Mouse (Mus musculus): Measurements from ENCODE around the gene Mthfsd. TPM values are rescaled to one million over a fixed set of nuclear protein-coding genes. Genes with fewer than 3 reads are reported as not detected.

Mthfsd gene
- total and polyA plus RNA-seq, 3 experiments = 31.0 to 35.0 (median 34.4) TPM

GRCm38 (mm10) chr8:121058081-121058480 is 50.1 kb downstream of the Mthfsd start:
- no peak for ATAC-seq (ENCODE audit: extremely low read depth, insufficient number of reproducible peaks, low FRiP score, poor library complexity, severe bottlenecking)
- H3K36me3 ChIP-seq (replicated peaks) = no peaks in the 10 kb centered on the region
- H3K27me3 ChIP-seq (ENCODE audit: insufficient read depth, low read length) = no peaks in the 10 kb centered on the region; the same call in 1 of the 2 replicates
- H3K4me3 ChIP-seq (ENCODE audit: low read depth, low read length) = no peak overlapping the region
- DNase-seq (ENCODE audit: low spot score) = no peak
- TF ChIP-seq GATA1 (IDR thresholded peaks at IDR 0.05; ENCODE audit: borderline replicate concordance, low read length) (no peak), POLR2AphosphoS5 (IDR thresholded peaks at IDR 0.05; ENCODE audit: insufficient replicate concordance, low read depth, low read length) (no peak), TAL1 (conservative IDR thresholded peaks at IDR 0.05; ENCODE audit: low read depth, low read length) (no peak), GATA2 (IDR thresholded peaks at IDR 0.05; ENCODE audit: borderline replicate concordance, low read depth, low read length) (no peak), CTCF (IDR thresholded peaks at IDR 0.05; ENCODE audit: low read depth, low read length) (no peak)
- H3K4me1 ChIP-seq (ENCODE audit: insufficient read depth, low read depth, low read length) = no peaks in the 10 kb centered on the region
- peaks cover 73% of the 10 kb centered on the region for H3K9me3 ChIP-seq (replicated peaks)

DNA sequence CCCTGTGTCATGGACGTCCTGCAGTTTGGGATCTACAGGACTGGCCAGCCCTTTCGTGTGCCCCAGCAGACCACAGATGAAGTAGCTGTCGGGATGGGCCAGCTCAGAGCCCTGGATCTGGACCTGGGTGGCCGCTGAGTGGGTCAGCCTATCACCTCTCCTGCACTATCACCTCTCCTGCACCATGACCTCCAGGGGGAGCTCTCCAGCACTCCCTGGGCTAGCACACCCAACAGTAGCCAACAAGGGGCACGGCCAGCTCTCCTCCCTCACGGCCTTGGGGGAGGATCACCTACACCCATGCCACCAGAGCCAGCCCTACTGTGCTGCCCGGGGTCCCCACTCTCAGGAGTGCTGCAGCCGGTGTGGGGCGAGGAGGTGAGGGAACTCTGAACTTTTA is 60.8 kb downstream of the Mthfsd start:
- no peak for ATAC-seq (ENCODE audit: extremely low read depth, insufficient number of reproducible peaks, low FRiP score, poor library complexity, severe bottlenecking)
- Histone ChIP-seq H3K36me3 (replicated peaks) (no peaks in the 10 kb centered on the region), H3K4me1 (ENCODE audit: insufficient read depth, low read depth, low read length) (no peaks in the 10 kb centered on the region), H3K4me3 (ENCODE audit: low read depth, low read length) (no peak overlapping the region; the same call in 1 of the 2 replicates), H3K27me3 (ENCODE audit: insufficient read depth, low read length) (no peaks in the 10 kb centered on the region), H3K9me3 (replicated peaks) (peaks cover 78% of the 10 kb centered on the region)
- no peak for TF ChIP-seq CTCF (IDR thresholded peaks at IDR 0.05; ENCODE audit: low read depth, low read length)
- DNase-seq (ENCODE audit: low spot score) = no peak

DNA sequence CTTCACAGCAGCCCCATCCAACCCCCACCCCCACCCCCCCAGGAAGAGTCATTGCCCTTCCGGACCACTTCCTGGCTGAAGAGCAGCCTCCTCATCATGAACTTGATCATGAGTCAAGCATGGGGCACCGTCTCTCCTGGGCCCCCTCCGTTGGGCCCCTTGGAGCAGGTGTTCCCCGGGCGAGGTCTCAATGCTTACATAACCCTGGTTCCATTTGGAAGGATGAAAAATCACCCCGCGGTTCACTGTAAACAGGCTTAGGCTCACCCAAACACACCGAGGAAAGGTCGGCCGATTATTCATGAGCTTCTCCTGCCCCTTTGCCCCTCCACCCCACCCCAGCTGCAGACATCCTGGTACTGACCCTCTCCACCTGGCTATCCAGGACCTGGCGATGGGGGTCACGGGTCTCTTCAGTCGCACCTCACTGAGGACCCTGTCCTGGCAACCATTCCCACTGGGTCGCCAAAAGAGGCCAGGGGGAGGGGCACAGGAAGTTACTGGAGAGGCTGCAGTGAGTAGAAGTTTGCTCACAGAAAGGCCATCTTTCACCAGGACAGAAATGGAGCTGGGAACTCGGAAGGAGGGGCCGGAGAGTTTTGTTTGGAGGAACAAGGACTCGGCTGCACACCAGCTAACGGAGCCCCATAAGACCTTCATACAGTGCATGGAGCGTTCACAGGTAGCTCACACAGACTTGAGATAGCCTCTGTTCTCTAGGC is 64.3 kb downstream of the Mthfsd start:
- no peaks in the 10 kb centered on the region for H3K4me1 ChIP-seq (ENCODE audit: insufficient read depth, low read depth, low read length)
- H3K9me3 ChIP-seq (replicated peaks) = peaks cover 88% of the 10 kb centered on the region
- TF ChIP-seq GATA2 (IDR thresholded peaks at IDR 0.05; ENCODE audit: borderline replicate concordance, low read depth, low read length) (no peak), TAL1 (conservative IDR thresholded peaks at IDR 0.05; ENCODE audit: low read depth, low read length) (no peak), GATA1 (IDR thresholded peaks at IDR 0.05; ENCODE audit: borderline replicate concordance, low read length) (no peak), POLR2AphosphoS5 (IDR thresholded peaks at IDR 0.05; ENCODE audit: insufficient replicate concordance, low read depth, low read length) (no peak), CTCF (IDR thresholded peaks at IDR 0.05; ENCODE audit: low read depth, low read length) (no peak)
- no peak overlapping the region; the same call in 1 of the 2 replicates for H3K4me3 ChIP-seq (ENCODE audit: low read depth, low read length)
- DNase-seq (ENCODE audit: low spot score) (no peak), ATAC-seq (ENCODE audit: extremely low read depth, insufficient number of reproducible peaks, low FRiP score, poor library complexity, severe bottlenecking) (no peak)
- no peaks in the 10 kb centered on the region for H3K27me3 ChIP-seq (ENCODE audit: insufficient read depth, low read length)
- H3K36me3 ChIP-seq (replicated peaks) = no peaks in the 10 kb centered on the region

Other genes starting within 250 kb of the Mthfsd start
- gene Foxf1, start 24.0 kb downstream of the Mthfsd start, total RNA-seq (2014; fragmentation: Nextera tagmentation) = not detected in 2 replicates
- gene Foxf1, start 24.0 kb downstream of the Mthfsd start, total RNA-seq (2017) = 0.11 and 0.12 TPM in 2 replicates
- not detected in 2 replicates for gene Foxf1, start 24.0 kb downstream of the Mthfsd start, polyA plus RNA-seq (2012)
- gene Foxc2, start 7.8 kb upstream of the Mthfsd start, total RNA-seq (2014; fragmentation: Nextera tagmentation) = not detected in 2 replicates
- gene Foxc2, start 7.8 kb upstream of the Mthfsd start, total RNA-seq (2017) = 0.06 TPM in 1 of 2 replicates, not detected in the other
- 0.02 TPM in 2 replicates for gene Foxc2, start 7.8 kb upstream of the Mthfsd start, polyA plus RNA-seq (2012)
- not detected in 2 replicates for gene Foxl1, start 19.5 kb upstream of the Mthfsd start, total RNA-seq (2014; fragmentation: Nextera tagmentation)
- gene Foxl1, start 19.5 kb upstream of the Mthfsd start, total RNA-seq (2017) = not detected in 2 replicates
- not detected in 2 replicates for gene Foxl1, start 19.5 kb upstream of the Mthfsd start, polyA plus RNA-seq (2012)